Mouse (Mus musculus) testis, adult 2 months (tissue): ENCODE results near the gene Acot3. TPM values are rescaled to one million over a fixed set of nuclear protein-coding genes. Genes with fewer than 3 reads are reported as not detected.
"Not testable (repeated sequence)": the region's sequence is repeated elsewhere in the genome, so short reads cannot be mapped to it uniquely, and the experiment has no call there.

Experiments used
- H3K27ac ChIP-seq: fragments of 200-500 bp; 2 replicates; pipeline ENCODE4 v1.5.1; 2012; ENCODE audit warnings: low read depth, low read length; ENCODE audit not compliant: control insufficient read depth, insufficient read depth
- H3K27me3 ChIP-seq: fragments of 200-500 bp; 2 replicates; pipeline ENCODE4 v1.6.1; 2012; ENCODE audit warnings: mild to moderate bottlenecking, low read length, moderate library complexity; ENCODE audit not compliant: control insufficient read depth, insufficient read depth
- H3K36me3 ChIP-seq: fragments of 200-500 bp; 2 replicates; pipeline ENCODE4 v1.6.1; 2012; ENCODE audit warnings: mild to moderate bottlenecking, low read length; ENCODE audit not compliant: control insufficient read depth, insufficient read depth
- H3K4me1 ChIP-seq: fragments of 200-500 bp; 2 replicates; pipeline ENCODE4 v1.6.1; 2012; ENCODE audit warnings: low read length; ENCODE audit not compliant: control insufficient read depth, insufficient read depth
- H3K4me3 ChIP-seq: fragments of 200-500 bp; 2 replicates; pipeline ENCODE4 v1.5.1; 2012; ENCODE audit warnings: low read depth, mild to moderate bottlenecking, low read length, moderate library complexity, mixed read lengths; ENCODE audit not compliant: control insufficient read depth
- CTCF ChIP-seq: fragments of 200-500 bp; IDR thresholded peaks from 2 replicates; pipeline ENCODE4 v1.5.1; 2012; ENCODE audit warnings: low read depth, mild to moderate bottlenecking, inconsistent platforms, low read length, moderate library complexity; ENCODE audit not compliant: control insufficient read depth, insufficient read depth, insufficient replicate concordance
- POLR2A ChIP-seq: fragments of 200-500 bp; IDR thresholded peaks from 2 replicates; pipeline ENCODE4 v1.6.1; 2012; ENCODE audit warnings: low read depth, mild to moderate bottlenecking, inconsistent platforms, low read length, moderate library complexity; ENCODE audit not compliant: control insufficient read depth
- polyA plus RNA-seq: library from polyadenylated mRNA; depleted of rRNA; stranded (reverse); fragments of >200 nt; gene quantifications from 2 replicates; pipeline ENCODE4 v1.2.3, GENCODE M21; 2012; rRNA removed

The Acot3 gene
- polyA plus RNA-seq = not detected in 2 replicates

- H3K36me3 ChIP-seq = no peaks in the 10 kb centered on the region
- TF ChIP-seq CTCF = no peak
- TF ChIP-seq POLR2A = no peak
- no peaks in the 10 kb centered on the region for H3K27me3 ChIP-seq
- H3K4me3 ChIP-seq = no peak within 1 kb of the TSS
- H3K27ac ChIP-seq = no peak within 1 kb of the TSS
- H3K4me1 ChIP-seq = peaks cover 4% of the 10 kb centered on the region
These were observed at the start of gene Acot3 for GRCm38 (mm10) chr12:84051937-84052474. Gene Acot3 (plus strand): TSS chr12:84052144.

GRCm38 (mm10) chr12:84003866-84004265, 48.1 kb upstream of the Acot3 start:
- H3K4me1 ChIP-seq = no peaks in the 10 kb centered on the region
- H3K4me3 ChIP-seq = no peak overlapping the region
- H3K27ac ChIP-seq = no peak overlapping the region
- no peak for TF ChIP-seq POLR2A
- TF ChIP-seq CTCF = no peak
- H3K27me3 ChIP-seq = no peaks in the 10 kb centered on the region
- H3K36me3 ChIP-seq = no peaks in the 10 kb centered on the region

GRCm38 (mm10) chr12:84008251-84008650, 43.7 kb upstream of the Acot3 start:
- Histone ChIP-seq H3K27me3 (no peaks in the 10 kb centered on the region), H3K27ac (no peak overlapping the region), H3K36me3 (no peaks in the 10 kb centered on the region), H3K4me1 (peaks cover 2% of the 10 kb centered on the region), H3K4me3 (no peak overlapping the region)
- no peak for TF ChIP-seq POLR2A
- no peak for TF ChIP-seq CTCF

GRCm38 (mm10) chr12:84008729-84009128, 43.2 kb upstream of the Acot3 start:
- no peaks in the 10 kb centered on the region for H3K27me3 ChIP-seq
- no peak overlapping the region for H3K4me3 ChIP-seq
- H3K27ac ChIP-seq = no peak overlapping the region
- H3K36me3 ChIP-seq = no peaks in the 10 kb centered on the region
- no peak for TF ChIP-seq POLR2A
- TF ChIP-seq CTCF = no peak
- peaks cover 2% of the 10 kb centered on the region for H3K4me1 ChIP-seq

GRCm38 (mm10) chr12:84009171-84009965, 42.6 kb upstream of the Acot3 start, which contains the start of gene Acot1:
Gene Acot1 (plus strand): TSS chr12:84009490.
- not testable (repeated sequence) for H3K4me1 ChIP-seq, H3K27ac ChIP-seq, H3K36me3 ChIP-seq, H3K27me3 ChIP-seq
- H3K4me3 ChIP-seq = peak within 1 kb of the TSS; percentile 77

- H3K27me3 ChIP-seq = no peaks in the 10 kb centered on the region
- TF ChIP-seq CTCF (no peak), POLR2A (no peak)
- H3K4me3 ChIP-seq = no peak overlapping the region
- H3K27ac ChIP-seq = no peak overlapping the region
- peaks cover 2% of the 10 kb centered on the region for H3K4me1 ChIP-seq
- no peaks in the 10 kb centered on the region for H3K36me3 ChIP-seq
These were observed 41.7 kb upstream of the Acot3 start for GRCm38 (mm10) chr12:84010201-84010600.

- no peaks in the 10 kb centered on the region for H3K36me3 ChIP-seq
- TF ChIP-seq CTCF = no peak
- H3K4me1 ChIP-seq = peaks cover 2% of the 10 kb centered on the region
- H3K27ac ChIP-seq = no peak overlapping the region
- no peaks in the 10 kb centered on the region for H3K27me3 ChIP-seq
- no peak overlapping the region for H3K4me3 ChIP-seq
These were observed 40.5 kb upstream of the Acot3 start for GRCm38 (mm10) chr12:84011251-84012040.
